Mouse (Mus musculus) thymus, postnatal 14 days (tissue): ENCODE results near the gene Coro2b.
A peak's percentile ranks its signal among the peaks of the same experiment; 100 is the strongest.

Experiments
- DNase-seq: peaks from one replicate; pipeline ENCODE4 v3.0.0; 2021

The Coro2b gene

DNA sequence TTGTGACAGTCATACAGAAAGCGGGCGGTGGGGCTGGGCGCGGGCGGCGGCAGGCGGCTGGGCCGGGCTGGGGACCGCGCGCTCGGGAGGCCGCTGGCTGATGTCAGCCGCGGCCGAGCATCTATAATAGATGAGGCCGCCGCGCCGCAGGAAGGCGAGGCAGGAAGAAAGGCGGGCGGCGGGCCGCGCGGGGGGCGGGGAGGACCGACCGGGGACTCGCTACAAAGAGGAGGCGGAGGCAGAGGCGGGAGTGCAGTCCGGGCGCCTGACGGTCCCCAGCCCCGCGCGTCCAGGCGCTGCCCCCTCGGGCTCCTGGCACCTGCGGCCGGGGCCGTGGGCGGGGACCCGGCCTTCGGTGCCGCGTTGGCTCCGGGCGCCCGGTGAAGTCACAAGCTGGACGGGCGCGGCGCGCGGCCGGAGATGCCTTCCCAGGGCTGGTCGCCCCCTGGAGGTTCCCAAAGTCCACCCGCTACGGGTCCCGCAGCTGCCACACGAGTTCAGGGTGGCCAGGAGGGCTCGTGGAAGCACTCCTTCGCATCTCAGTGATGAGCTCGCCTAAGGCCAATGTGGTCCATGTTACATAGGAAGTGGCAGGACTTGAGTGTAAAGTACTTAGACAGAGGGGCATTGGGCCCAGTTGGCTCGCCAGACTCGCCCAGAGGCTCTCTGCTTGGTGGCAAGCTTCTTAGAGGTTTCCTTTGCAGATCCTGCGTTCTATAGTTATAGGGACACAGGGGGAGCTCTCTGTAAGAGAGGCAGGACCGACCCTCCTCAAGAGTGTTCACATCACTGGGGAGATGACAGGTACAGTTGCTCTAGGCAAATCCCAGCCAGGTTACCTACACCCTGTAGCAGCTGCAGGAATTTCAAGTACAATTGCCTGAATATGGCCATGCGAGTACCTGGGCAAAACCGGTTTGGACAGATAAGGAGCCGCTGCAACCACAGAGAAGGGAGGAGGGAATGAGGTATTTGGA lies at the start of gene Coro2b:
Gene Coro2b (minus strand): TSS at position 390 of the 977 bp plus-strand sequence.
- DNase-seq: peak; percentile 88

DNA sequence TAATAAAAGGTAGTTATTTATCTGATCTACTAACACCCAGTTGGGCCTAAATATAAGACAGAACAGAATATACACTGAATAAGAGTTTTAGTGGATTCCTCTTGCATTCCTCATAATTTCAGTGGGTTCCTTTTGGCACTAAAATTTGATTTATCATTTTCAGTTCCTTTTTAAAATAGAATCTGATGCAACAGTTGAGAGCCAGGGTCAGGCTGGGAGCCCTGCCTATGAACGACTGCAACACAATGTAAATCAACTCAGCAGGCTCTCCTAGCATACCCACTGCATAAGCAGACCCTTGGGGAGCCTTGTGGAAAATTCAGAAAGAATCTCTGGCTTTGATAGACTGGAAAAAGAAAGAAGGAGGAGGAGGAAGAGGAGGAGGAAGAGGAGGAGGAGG lies 40.7 kb upstream of the Coro2b start:
- no peak for DNase-seq

DNA sequence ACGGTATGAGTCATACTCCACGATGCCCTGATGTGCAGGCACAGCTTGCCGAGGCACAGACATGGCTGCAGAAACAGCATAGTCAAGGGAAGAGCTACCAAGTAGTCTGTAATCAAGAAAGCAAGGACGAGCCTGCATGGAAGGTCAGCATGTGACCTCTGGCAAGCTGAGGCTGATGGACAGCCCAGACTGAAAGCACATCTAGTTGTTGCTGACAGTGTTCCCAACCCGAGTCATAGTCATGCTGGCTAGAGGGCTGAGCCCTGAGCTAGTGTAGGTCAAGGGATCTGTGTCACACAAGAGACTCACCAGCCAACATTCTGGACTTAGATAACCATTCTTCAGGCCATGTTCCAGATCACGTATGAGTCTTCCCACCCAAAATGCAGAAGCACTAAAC lies 32.3 kb upstream of the Coro2b start:
- no peak for DNase-seq

DNA sequence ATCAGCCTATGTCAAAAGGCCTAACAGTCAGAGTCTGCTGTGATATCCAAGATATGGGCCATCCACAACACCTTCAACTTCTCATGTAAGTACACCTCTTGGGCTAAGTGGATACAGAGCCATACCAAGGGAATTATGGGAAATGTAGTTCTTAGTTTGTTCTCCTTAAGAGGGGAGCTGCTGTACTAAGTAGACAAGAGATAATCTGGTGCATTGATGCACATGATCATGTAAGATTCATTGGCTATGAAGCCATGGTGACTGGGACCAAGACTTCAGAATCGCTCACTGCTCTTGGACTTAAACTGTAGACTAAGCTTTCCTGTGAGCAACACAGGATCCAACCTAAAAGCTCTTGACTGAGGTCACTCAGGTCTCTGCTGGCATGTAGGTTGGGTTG lies 31.0 kb upstream of the Coro2b start:
- no peak for DNase-seq

DNA sequence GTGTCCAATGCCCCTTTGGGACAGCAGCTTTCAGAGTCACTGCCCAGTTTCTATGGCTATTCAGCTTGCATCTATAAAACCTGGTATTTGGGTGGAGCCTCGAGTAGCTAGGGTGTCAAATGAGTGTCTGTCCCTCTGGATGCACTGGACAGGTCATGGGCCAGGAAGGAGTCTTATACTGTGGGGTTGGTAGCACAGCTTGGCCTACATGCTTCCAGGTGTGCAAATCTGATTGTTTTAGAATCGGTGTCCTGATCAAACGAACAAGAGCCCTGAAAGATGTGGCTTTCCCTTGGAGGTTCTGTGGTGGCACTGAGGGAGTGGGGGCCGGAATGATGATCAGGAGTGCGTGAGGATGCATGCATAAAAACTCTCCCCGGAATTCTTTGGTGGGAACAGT lies 25.4 kb upstream of the Coro2b start:
- DNase-seq: no peak

DNA sequence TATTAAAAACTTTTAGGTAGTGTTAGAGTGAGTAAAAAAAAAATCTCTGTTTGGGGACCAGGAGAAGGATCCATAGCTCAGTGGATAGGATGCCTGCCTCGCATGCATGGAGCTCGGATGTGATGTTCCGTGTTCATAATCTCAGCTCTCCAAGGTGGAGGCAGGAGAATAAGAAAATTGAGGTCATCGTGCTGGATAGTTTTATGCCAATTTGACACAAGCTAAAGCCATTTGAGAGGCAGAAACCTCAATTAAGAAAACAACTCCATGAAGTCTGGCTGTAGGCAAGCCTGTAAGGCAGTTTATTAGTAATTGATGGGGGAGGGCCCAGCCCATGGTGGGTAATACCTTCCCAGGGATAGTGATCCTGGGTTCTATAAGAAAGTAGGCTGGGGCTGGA lies 23.6 kb upstream of the Coro2b start:
- no peak for DNase-seq

DNA sequence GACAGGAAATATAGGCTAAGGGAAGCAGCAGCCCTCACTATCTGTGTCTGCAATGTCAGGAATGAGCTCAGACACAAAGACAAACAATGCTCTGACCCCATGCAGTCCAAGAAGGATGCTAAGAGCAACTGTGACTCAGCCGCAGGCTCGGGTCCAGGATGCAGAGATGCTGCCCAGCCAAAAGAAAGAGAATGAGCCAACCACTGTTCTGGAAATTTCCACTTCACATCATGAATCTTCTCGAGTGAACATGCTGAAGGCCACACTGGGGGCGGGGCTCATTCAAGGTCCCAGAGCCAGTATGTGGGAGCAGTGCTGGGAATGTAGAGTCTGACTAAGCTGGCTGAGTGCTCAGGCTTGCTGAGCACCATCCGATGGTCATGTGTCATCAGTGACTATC lies 23.2 kb upstream of the Coro2b start:
- DNase-seq: no peak

DNA sequence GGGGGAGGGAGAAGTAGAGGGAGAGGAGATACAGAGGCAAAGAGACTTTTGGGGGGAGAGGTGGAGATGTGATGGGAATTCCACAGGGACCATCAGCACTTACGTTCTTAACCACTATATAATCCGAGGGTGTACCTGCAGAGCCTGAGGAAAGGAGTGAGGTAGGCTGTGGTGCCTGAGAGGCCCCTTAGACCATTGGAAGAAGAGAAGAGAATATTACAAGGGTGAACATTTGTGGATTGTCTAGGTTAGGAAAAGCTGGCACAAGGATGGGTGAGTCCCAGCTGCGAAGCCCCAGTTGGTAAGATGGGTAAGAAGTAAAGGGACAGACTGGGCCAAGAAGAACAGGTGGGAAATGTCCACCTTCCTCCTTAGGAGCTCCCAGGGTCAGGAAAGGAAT lies 22.6 kb upstream of the Coro2b start:
- no peak for DNase-seq

DNA sequence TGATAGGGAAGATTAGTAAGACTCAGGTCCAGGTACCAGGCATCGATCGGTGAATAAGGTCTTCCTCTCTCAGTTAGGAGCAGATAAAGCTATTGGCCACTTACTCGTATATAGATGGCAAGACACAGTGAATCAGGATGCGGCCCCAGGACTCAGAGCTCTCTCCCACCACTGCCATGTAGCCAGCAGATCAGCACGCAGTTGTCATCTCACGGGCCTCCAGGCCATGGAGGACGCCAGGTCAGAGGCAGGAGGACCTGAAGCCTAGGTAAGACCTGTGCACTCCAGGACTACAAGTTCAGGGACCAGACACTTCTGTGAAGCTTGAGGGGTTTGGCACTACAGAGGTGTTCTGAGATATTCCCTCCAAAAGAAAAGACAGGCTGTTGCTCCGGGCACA lies 21.2 kb upstream of the Coro2b start:
- DNase-seq: no peak

DNA sequence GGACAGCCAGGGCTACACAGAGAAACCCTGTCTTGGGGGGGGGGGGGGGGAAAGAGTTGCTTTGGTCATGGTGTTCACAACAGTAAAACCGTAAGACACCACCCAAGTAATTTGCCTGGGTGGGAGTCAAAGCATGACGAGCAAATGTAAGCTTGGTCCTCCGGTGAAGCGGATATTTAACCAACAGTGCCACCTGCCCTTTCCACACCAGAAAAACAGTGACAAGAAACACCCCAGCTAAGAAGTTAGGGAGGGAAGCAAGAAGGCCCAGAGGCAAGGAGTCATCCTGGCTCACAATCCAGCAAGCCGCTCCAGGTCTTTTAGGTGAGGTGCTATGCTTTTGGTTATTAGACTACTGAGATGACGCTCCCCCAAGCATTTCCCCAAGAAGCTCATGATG lies 19.9 kb upstream of the Coro2b start:
- DNase-seq: no peak

DNA sequence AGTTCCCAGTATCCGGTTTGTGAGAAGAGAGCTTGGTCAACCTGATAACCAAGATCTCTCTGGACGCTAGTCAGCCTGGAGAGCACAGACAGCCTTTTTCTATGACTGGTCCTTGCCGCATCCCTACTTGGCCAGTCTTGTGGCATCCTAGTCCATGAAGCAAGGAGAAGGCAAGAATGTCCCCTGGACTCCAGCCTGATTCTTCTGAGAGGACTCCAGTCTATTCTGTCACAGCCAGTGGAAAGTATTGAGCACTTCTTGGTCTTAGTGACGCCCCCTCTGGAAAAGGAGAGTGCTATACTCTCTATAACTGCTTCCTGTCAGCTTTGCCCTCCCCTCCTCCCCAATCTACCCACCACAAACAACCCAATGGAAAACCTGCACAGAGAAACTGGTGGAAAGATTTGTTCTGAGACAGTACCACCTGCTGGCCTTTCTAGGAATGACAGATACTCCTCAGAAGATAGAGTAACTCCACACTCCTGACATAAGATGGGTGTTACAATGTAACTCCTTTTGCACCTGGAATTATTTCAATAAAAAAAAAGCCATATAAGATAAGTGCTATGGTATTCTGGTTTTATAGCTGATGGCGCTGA lies 18.5 kb upstream of the Coro2b start:
- peak; percentile 55 for DNase-seq

DNA sequence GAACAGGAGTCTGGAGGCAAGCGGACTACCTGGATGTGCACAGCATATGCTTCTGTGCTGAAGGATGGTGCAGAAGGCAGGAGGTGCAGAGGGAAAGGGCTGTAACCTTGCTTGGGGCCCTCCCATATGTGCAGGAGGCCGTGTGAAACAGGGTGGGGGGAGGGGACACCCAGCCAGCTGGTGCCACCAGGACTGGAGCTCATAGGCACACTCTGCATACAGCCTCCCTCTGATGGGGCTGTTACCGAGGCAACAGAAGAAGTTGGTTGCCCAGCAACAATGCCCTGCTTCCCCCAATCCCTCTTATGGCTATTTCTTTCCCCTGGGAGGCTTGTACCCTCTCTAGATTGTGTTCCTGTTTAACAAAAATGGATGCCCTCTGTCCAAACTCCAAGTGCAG lies 17.8 kb upstream of the Coro2b start:
- DNase-seq: no peak

DNA sequence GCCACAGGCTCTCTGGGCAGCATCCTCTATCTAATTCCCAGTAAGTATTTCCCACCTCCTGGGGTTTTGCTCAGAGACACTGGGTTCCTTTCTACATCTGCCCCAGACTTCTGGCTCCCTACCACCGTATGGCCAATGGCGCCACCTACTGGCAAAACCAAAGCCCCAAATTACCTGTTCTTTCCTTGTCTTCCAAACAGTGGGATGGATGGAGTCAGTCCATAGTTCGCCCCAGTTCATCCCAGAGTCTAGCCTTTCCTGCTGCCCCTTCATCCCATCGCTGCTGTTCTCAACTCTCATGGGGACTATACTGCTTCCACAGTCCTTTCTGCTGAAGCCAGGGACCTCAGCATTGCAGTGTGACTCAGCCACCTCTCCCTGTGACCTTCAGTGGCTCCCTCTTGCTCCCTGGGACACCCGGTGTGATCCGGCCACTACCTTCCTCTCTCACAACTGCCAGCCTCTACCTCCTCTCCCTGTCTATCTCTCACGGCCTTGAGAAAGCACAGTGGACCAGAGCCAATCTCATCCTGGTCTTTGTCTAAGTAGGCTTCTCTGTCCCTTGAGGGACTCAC lies 16.6 kb upstream of the Coro2b start:
- peak; percentile 70 for DNase-seq

DNA sequence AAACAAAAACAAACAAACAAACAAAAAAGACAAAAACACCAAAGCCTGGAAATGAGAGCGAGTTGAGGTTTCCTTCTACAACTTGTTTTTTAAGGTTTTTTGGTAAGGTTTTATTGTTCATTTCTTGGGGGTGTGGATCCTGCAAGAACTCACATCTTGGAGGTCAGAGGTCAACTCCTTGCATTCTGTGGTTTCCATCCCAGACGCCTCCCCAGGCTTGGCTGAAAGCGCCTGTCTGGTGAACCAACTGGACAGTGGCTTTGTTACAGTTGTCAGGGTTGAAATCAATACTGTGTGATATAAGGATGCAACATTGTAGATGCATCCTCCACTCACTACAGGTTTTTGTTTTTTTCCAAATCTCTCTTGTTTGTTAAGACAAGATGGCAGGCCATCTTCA lies 14.7 kb upstream of the Coro2b start:
- no peak for DNase-seq

DNA sequence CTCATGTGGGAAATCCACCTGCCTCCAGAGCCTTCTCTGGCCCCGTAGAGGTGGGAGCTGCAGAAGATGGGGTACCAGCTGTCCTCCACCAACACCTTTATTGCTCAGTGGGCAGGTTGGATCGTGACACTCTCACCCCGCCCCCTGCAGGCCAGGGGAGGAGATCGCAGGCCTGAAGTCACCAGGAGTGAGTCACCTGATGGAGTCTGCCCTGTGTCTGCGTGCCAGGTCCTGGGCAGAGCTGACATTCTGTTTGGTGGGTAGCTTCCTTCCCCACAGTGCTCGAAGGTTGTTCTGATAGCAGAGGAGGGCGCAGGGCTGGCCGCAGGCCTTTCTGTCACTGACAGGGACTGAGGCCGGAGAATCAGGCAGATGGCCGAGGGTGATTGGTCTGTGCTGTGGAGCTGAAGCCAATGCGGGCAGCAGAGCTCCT lies 13.8 kb upstream of the Coro2b start:
- DNase-seq: peak; percentile 85

DNA sequence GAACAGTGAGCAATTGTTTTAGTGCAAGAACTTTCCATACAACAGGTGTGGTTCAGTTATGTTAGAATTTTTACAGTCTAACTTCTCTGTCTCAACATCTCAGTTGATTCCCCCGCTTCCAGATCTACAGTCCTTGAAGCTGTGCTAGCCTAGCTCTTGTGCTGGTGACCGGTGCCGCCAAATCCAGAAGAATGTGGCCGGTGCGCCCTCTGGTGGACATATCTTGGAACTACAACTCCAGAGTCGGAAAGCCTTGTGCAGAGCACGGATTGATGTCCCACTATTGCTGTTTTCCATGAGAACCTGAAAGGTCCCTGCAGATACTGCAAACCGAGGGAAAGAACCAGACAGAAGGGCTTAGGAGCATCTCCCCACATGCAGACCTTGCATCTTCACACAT lies 13.0 kb upstream of the Coro2b start:
- peak; percentile 88 for DNase-seq

DNA sequence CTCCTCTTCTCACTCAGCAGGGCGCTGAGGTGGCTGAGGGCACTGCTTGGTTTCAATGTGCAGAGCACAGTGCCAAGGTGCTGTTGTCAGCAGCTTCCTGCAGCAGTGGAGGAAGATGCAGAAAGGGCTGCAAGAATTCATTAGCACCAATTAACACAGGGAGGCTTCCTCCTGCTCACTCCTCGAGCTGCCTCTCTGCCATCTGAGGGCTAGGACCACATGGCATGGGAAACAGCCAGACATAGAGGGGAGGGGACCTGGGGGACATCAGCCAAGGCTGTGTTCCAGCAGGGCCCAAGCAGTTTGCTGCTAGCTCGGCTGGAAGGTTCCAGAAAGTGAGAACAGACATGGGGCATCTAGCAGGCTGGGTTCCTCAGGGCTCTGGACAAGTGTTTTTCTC lies 10.6 kb upstream of the Coro2b start:
- DNase-seq: no peak

DNA sequence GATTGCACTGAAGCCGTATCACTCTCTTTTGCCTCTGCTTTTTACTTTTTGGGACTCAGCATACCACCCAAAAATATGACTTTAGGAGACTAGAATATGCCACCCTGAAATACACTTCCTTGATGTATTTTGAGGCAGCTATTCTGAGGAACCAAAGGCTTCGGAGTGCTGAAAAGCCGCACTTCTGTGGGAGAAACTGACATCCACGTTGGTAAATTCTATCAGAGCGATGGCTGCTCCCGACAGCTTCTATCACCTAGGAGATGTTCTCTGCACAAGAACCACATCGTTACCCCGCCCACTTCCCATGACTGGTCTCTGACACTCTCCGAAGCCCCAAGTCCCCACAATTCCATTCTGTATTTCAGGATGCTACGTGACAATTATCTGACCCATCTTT lies 8.0 kb upstream of the Coro2b start:
- DNase-seq: no peak

DNA sequence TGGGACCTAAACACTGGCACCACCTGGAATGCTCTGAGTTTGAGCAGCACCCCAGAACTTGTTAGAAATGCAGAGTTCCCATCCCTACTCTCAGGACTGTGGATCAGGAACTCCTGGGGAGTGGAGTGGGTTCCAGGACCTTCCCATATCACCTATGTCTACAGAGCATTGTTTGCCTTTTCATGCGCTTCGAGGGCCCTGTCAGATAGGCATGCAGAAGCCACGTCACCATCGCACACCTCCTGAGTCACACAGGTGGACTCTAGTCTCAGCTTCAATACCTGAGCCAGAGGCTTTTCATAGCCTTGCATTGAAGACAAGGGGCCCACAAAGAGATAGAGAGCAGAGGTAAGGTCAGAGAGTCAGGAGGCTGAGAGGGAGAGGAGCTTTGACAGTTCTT lies 7.0 kb upstream of the Coro2b start:
- no peak for DNase-seq

DNA sequence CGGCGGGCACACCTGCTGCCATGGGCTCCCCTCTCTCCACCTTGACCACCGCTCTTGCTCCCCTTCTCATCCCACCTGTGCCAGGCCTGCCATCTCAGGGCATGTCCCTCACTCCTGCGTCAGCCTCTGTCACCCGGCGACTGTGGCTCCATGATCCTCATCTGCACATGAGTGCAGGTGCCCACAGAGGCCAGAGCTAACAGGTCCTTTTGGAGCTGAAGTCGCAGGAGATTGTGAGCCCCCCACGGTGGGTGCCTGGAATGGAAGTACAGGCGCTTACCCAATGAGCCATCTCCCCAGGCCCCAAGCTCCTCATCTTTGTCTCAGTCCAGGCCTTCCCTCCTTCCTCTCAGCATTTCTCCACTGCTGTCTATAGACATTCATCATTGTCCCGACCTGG lies 4.8 kb upstream of the Coro2b start:
- no peak for DNase-seq

DNA sequence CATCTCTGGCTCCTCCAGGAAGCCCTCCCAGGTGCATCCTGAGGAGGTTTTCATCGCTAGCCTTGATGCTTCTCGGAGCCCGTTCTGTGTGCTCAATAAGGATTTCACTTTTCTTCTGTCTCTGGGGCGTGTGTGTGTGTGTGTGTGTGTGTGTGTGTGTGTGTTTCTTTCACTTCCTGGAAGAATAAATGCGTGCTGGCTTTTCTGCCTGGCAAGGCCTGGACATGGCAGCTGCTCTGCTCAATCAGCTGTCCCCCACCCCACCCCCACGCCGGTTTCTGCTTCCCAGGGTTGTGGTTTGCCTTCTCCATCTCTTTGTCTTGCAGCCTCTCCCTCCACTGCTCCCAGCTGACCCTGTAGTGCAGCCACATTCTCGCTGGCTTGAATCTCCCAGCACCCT lies 4.3 kb upstream of the Coro2b start:
- DNase-seq: peak; percentile 51

DNA sequence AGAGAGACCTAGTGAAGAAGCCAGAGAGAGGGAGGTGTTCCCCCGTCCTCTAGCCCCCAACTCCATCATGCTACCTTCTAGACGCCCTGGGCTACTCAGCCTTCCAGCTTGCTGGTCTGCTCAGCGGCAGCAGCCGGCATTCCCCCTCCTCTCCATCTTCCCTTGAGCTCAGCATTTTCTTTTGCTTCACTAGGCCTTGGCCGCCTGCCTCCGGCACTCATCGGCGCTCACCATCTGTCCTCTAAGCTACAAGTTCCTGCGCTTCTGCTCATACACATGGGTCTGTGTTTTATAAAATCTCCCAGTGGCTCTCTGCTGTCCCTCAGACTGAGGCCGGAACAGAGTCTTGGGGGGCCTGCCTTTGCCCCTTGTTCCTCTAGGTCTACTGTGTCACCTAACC lies 3.9 kb upstream of the Coro2b start:
- no peak for DNase-seq

DNA sequence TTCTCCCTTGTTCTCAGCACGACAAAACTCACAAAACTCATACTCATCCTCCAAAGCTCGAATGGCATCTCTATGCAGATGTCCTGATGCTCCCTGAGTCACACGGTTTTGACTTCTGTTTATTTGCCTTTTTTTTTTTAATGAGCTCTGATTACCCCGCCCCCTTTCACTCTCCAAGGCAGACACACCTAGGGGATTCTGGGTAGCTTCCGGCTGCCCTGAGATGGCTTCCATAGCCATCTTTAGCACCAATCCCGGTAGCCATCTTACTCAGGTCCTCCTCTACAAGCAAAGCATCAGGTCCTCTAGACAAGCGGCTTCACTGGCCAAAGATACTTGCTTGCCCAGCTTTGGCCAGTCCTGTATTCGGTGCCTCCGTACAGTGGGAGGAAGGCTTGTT lies 3.3 kb upstream of the Coro2b start:
- DNase-seq: no peak

DNA sequence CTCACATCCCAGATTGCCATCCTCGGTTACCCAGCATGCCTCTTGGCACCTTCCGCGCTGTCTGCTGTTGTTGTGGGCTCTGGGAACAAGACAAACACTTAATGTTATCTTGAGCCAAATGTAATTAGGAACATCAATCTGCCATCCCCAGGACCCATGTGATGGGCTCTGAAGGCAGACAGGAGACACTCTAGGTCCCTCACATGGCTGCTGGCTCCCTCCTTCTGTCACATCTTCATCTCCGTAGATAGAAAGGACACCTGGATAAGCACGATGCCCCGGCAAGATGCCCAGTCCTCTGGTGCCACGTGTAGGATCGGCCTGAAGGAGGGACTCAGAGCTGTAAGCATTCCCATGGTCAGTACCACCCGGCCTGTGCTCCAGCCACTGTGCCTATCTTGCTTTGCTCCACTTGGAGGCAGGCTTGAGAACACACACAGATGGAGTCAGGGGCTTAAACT lies 2.4 kb upstream of the Coro2b start:
- no peak for DNase-seq
